Mouse (Mus musculus) kidney, embryonic 14.5 days (tissue): Measurements from ENCODE around the gene Nr4a3. TPM values are rescaled to one million over a fixed set of nuclear protein-coding genes. Genes with fewer than 3 reads are reported as not detected.
A peak's percentile ranks its signal among the peaks of the same experiment; 100 is the strongest.

Source experiments
- ATAC-seq: fragments of 200-750 bp; cut with Nextera tagmentation; 2 replicates; pipeline ENCODE4 v1.8.0; 2017; ENCODE audit warnings: moderate number of reproducible peaks, mild to moderate bottlenecking, moderate TSS enrichment, moderate library complexity; ENCODE audit not compliant: low FRiP score, low TSS enrichment
- H3K27ac ChIP-seq: fragments of 300-500 bp; sonication (generic); 2 replicates; pipeline ENCODE4 v1.5.1; 2014; ENCODE audit warnings: low read depth, mild to moderate bottlenecking, low read length, moderate library complexity, mixed read lengths
- H3K27me3 ChIP-seq: fragments of 300-500 bp; sonication (generic); 2 replicates; pipeline ENCODE4 v1.6.1; 2014; ENCODE audit warnings: mild to moderate bottlenecking, low read length; ENCODE audit not compliant: control insufficient read depth, insufficient read depth
- H3K36me3 ChIP-seq: fragments of 300-500 bp; sonication (generic); 2 replicates; pipeline ENCODE4 v1.6.1; 2014; ENCODE audit warnings: low read length, mixed read lengths; ENCODE audit not compliant: control insufficient read depth, insufficient read depth
- H3K4me1 ChIP-seq: fragments of 300-500 bp; sonication (generic); 2 replicates; pipeline ENCODE4 v1.6.1; 2014; ENCODE audit warnings: low read length, mixed read lengths; ENCODE audit not compliant: control insufficient read depth, insufficient read depth
- H3K4me2 ChIP-seq: fragments of 300-500 bp; sonication (generic); replicated peaks from 2 replicates; pipeline ENCODE4 v1.6.1; 2014; ENCODE audit warnings: low read depth, mild to moderate bottlenecking, low read length
- H3K4me3 ChIP-seq: fragments of 300-500 bp; sonication (generic); 2 replicates; pipeline ENCODE4 v1.5.1; 2014; ENCODE audit warnings: mild to moderate bottlenecking, low read length
- H3K9ac ChIP-seq: fragments of 300-500 bp; sonication (generic); 2 replicates; pipeline ENCODE4 v1.6.1; 2014; ENCODE audit warnings: low read depth, mild to moderate bottlenecking, low read length, moderate library complexity
- H3K9me3 ChIP-seq: fragments of 300-500 bp; sonication (generic); 2 replicates; pipeline ENCODE4 v1.6.1; 2016; ENCODE audit warnings: low read length; ENCODE audit not compliant: control insufficient read depth
- WGBS: fragments of 180-500 bp; shearing (Covaris S2); extraction: QIAGEN DNeasy Blood & Tissue Kit; methylation state at CpG from one replicate; pipeline ENCODE4 v1.1.7; 2014; 5-methylcytosine and 5-hydroxymethylcytosine counted together
- polyA plus RNA-seq: library from polyadenylated mRNA; unstranded; fragments of >200 nt; fragmentation: Nextera tagmentation; extraction: Ambion mirVana; gene quantifications from 2 replicates; pipeline ENCODE4 v1.2.1, GENCODE M21; 2014

Nr4a3 gene
- polyA plus RNA-seq: 0.04 and 0.08 TPM in 2 replicates

- Histone ChIP-seq H3K4me3 (peak within 1 kb of the TSS; percentile 59), H3K9me3 (no peaks in the 10 kb centered on the region), H3K27me3 (peaks cover 41% of the 10 kb centered on the region), H3K27ac (no peak within 1 kb of the TSS), H3K4me1 (peaks cover 13% of the 10 kb centered on the region; the same call in 1 of the 2 replicates), H3K36me3 (no peaks in the 10 kb centered on the region), H3K4me2 (peak within 1 kb of the TSS; percentile 100), H3K9ac (peak within 1 kb of the TSS; percentile 51)
- WGBS: 1% methylated on average over 42 of the region's 54 CpGs
- ATAC-seq: peak; percentile 59
Observed at GRCm38 (mm10) chr4:48044491-48045211, at the start of gene Nr4a3. Nr4a3 (plus strand) TSS chr4:48045153.

- Histone ChIP-seq H3K9ac (no peak overlapping the region), H3K27me3 (no peaks in the 10 kb centered on the region), H3K4me1 (no peaks in the 10 kb centered on the region), H3K36me3 (no peaks in the 10 kb centered on the region), H3K9me3 (no peaks in the 10 kb centered on the region), H3K4me3 (no peak overlapping the region), H3K27ac (no peak overlapping the region), H3K4me2 (no peak overlapping the region)
- WGBS: 73% methylated on average over 4 of the region's 4 CpGs
- ATAC-seq: no peak
Observed at GRCm38 (mm10) chr4:48002969-48003368, 42.0 kb upstream of the Nr4a3 start.

GRCm38 (mm10) chr4:48003456-48003855, 41.5 kb upstream of the Nr4a3 start:
- Histone ChIP-seq H3K36me3 (no peaks in the 10 kb centered on the region), H3K9ac (no peak overlapping the region), H3K27me3 (no peaks in the 10 kb centered on the region), H3K4me3 (no peak overlapping the region), H3K9me3 (no peaks in the 10 kb centered on the region), H3K4me2 (no peak overlapping the region), H3K4me1 (no peaks in the 10 kb centered on the region), H3K27ac (no peak overlapping the region)
- 85% methylated on average over 3 of the region's 3 CpGs for WGBS
- ATAC-seq: no peak

- no peaks in the 10 kb centered on the region for H3K9me3 ChIP-seq
- H3K27me3 ChIP-seq: no peaks in the 10 kb centered on the region
- H3K4me2 ChIP-seq: no peak overlapping the region
- no peak overlapping the region for H3K27ac ChIP-seq
- H3K9ac ChIP-seq: no peak overlapping the region
- no peak for ATAC-seq
- H3K4me3 ChIP-seq: no peak overlapping the region
- H3K4me1 ChIP-seq: no peaks in the 10 kb centered on the region
- no peaks in the 10 kb centered on the region for H3K36me3 ChIP-seq
- WGBS: 93% methylated on average over 3 of the region's 3 CpGs
Observed at GRCm38 (mm10) chr4:48006355-48006754, 38.6 kb upstream of the Nr4a3 start.

- Histone ChIP-seq H3K4me1 (no peaks in the 10 kb centered on the region), H3K4me3 (no peak overlapping the region), H3K4me2 (no peak overlapping the region), H3K27me3 (no peaks in the 10 kb centered on the region), H3K36me3 (no peaks in the 10 kb centered on the region), H3K9me3 (no peaks in the 10 kb centered on the region), H3K9ac (no peak overlapping the region), H3K27ac (no peak overlapping the region)
- WGBS: 78% methylated on average over 3 of the region's 3 CpGs
- ATAC-seq: no peak
Observed at GRCm38 (mm10) chr4:48012209-48012608, 32.7 kb upstream of the Nr4a3 start.

GRCm38 (mm10) chr4:48022966-48023365, 22.0 kb upstream of the Nr4a3 start:
- Histone ChIP-seq H3K4me3 (no peak overlapping the region), H3K4me2 (no peak overlapping the region), H3K27ac (no peak overlapping the region), H3K9ac (no peak overlapping the region), H3K36me3 (no peaks in the 10 kb centered on the region), H3K9me3 (no peaks in the 10 kb centered on the region), H3K4me1 (no peaks in the 10 kb centered on the region), H3K27me3 (no peaks in the 10 kb centered on the region)
- WGBS: 80% methylated on average over 3 of the region's 3 CpGs
- ATAC-seq: no peak

GRCm38 (mm10) chr4:48029652-48030051, 15.3 kb upstream of the Nr4a3 start:
- H3K36me3 ChIP-seq: no peaks in the 10 kb centered on the region
- no peaks in the 10 kb centered on the region for H3K9me3 ChIP-seq
- no peaks in the 10 kb centered on the region for H3K27me3 ChIP-seq
- no peaks in the 10 kb centered on the region for H3K4me1 ChIP-seq
- no peak overlapping the region for H3K4me2 ChIP-seq
- H3K4me3 ChIP-seq: no peak overlapping the region
- WGBS: 66% methylated on average over 24 of the region's 24 CpGs
- H3K9ac ChIP-seq: no peak overlapping the region
- no peak for ATAC-seq
- no peak overlapping the region for H3K27ac ChIP-seq

GRCm38 (mm10) chr4:48034287-48034686, 10.7 kb upstream of the Nr4a3 start:
- Histone ChIP-seq H3K27me3 (no peaks in the 10 kb centered on the region), H3K36me3 (no peaks in the 10 kb centered on the region), H3K9me3 (no peaks in the 10 kb centered on the region), H3K27ac (no peak overlapping the region), H3K4me1 (no peaks in the 10 kb centered on the region), H3K9ac (no peak overlapping the region), H3K4me3 (no peak overlapping the region), H3K4me2 (no peak overlapping the region)
- 67% methylated on average over 9 of the region's 9 CpGs for WGBS
- no peak for ATAC-seq

GRCm38 (mm10) chr4:48037646-48038045, 7.3 kb upstream of the Nr4a3 start:
- Histone ChIP-seq H3K27me3 (no peaks in the 10 kb centered on the region), H3K36me3 (no peaks in the 10 kb centered on the region), H3K9ac (no peak overlapping the region), H3K27ac (no peak overlapping the region), H3K4me3 (no peak overlapping the region), H3K4me1 (no peaks in the 10 kb centered on the region; the same call in 1 of the 2 replicates), H3K9me3 (no peaks in the 10 kb centered on the region), H3K4me2 (no peak overlapping the region)
- 76% methylated on average over 4 of the region's 4 CpGs for WGBS
- ATAC-seq: no peak
